Mouse (Mus musculus): ENCODE measurements around the gene Auts2.

Auts2 gene

GRCm38 (mm10) chr5:131457999-131458398 lies 1085.1 kb downstream of the Auts2 start:
- DNase-seq (ENCODE audit: low read depth, low spot score): no peak

- DNase-seq (ENCODE audit: low read depth, low spot score): no peak
Observed at GRCm38 (mm10) chr5:131449181-131449868, 1093.8 kb downstream of the Auts2 start.

GRCm38 (mm10) chr5:131435239-131435876 lies 1107.8 kb downstream of the Auts2 start:
- DNase-seq (ENCODE audit: low read depth, low spot score): no peak

- DNase-seq (ENCODE audit: low read depth, low spot score): no peak
Observed at GRCm38 (mm10) chr5:131433291-131433690, 1109.9 kb downstream of the Auts2 start.

GRCm38 (mm10) chr5:131431896-131432295 lies 1111.2 kb downstream of the Auts2 start:
- DNase-seq (ENCODE audit: low read depth, low spot score): no peak

- no peak for DNase-seq (ENCODE audit: low read depth, low spot score)
Observed at GRCm38 (mm10) chr5:131430109-131430508, 1113.0 kb downstream of the Auts2 start.

GRCm38 (mm10) chr5:131429563-131429962 lies 1113.6 kb downstream of the Auts2 start:
- DNase-seq (ENCODE audit: low read depth, low spot score): no peak

GRCm38 (mm10) chr5:131427734-131428413 lies 1115.3 kb downstream of the Auts2 start:
- DNase-seq (ENCODE audit: low read depth, low spot score): no peak

- no peak for DNase-seq (ENCODE audit: low read depth, low spot score)
Observed at GRCm38 (mm10) chr5:131422737-131423136, 1120.4 kb downstream of the Auts2 start.

- DNase-seq (ENCODE audit: low read depth, low spot score): no peak
Observed at GRCm38 (mm10) chr5:131420406-131420805, 1122.7 kb downstream of the Auts2 start.

- DNase-seq (ENCODE audit: low read depth, low spot score): no peak
Observed at GRCm38 (mm10) chr5:131415902-131416545, 1127.1 kb downstream of the Auts2 start.

GRCm38 (mm10) chr5:131398250-131398649 lies 1144.9 kb downstream of the Auts2 start:
- no peak for DNase-seq (ENCODE audit: low read depth, low spot score)

- DNase-seq (ENCODE audit: low read depth, low spot score): no peak
Observed at GRCm38 (mm10) chr5:131395756-131396155, 1147.4 kb downstream of the Auts2 start.
